Mouse (Mus musculus) cerebellum, adult 9-10 months (tissue): ENCODE measurements around the gene Trf.
A peak's percentile ranks its signal among the peaks of the same experiment; 100 is the strongest.
"Not testable (repeated sequence)": the region's sequence is repeated elsewhere in the genome, so short reads cannot be mapped to it uniquely, and the experiment has no call there.

Source experiments
- DNase-seq: peaks from one replicate; pipeline ENCODE4 v3.0.0; 2022

Gene Trf

GRCm38 (mm10) chr9:103214281-103214680 lies 16.0 kb downstream of the Trf start:
- no peak for DNase-seq

GRCm38 (mm10) chr9:103213631-103214030 lies 16.6 kb downstream of the Trf start:
- DNase-seq = no peak

GRCm38 (mm10) chr9:103212654-103213420 lies 17.4 kb downstream of the Trf start:
- no peak for DNase-seq

- DNase-seq = no peak
Measured at GRCm38 (mm10) chr9:103208802-103209423, 21.3 kb downstream of the Trf start.

- DNase-seq = peak; percentile 69
Measured at GRCm38 (mm10) chr9:103207846-103208245, 22.4 kb downstream of the Trf start.

GRCm38 (mm10) chr9:103205786-103206185 lies 24.5 kb downstream of the Trf start:
- no peak for DNase-seq

- DNase-seq = peak; percentile 93
Measured at GRCm38 (mm10) chr9:103201561-103202260, 28.5 kb downstream of the Trf start, which contains the start of gene Srprb. Gene Srprb (minus strand): TSS chr9:103202137.

- DNase-seq = no peak
Measured at GRCm38 (mm10) chr9:103188416-103188815, 41.8 kb downstream of the Trf start.

- peak; percentile 85 for DNase-seq
Measured at GRCm38 (mm10) chr9:103186747-103187146, 43.5 kb downstream of the Trf start.

GRCm38 (mm10) chr9:103185946-103186345 lies 44.3 kb downstream of the Trf start:
- peak; percentile 58 for DNase-seq

GRCm38 (mm10) chr9:103184855-103185254 lies 45.4 kb downstream of the Trf start:
- DNase-seq = no peak

GRCm38 (mm10) chr9:103181886-103182285 lies 48.4 kb downstream of the Trf start:
- no peak for DNase-seq

- DNase-seq = no peak
Measured at GRCm38 (mm10) chr9:103180807-103181565, 49.3 kb downstream of the Trf start.

GRCm38 (mm10) chr9:103180303-103180702 lies 49.9 kb downstream of the Trf start:
- peak; percentile 54 for DNase-seq

GRCm38 (mm10) chr9:103175692-103176091 lies 54.6 kb downstream of the Trf start:
- DNase-seq = no peak

- no peak for DNase-seq
Measured at GRCm38 (mm10) chr9:103174771-103175519, 55.3 kb downstream of the Trf start.

- DNase-seq = no peak
Measured at GRCm38 (mm10) chr9:103168771-103169170, 61.5 kb downstream of the Trf start.

- no peak for DNase-seq
Measured at GRCm38 (mm10) chr9:103168046-103168445, 62.2 kb downstream of the Trf start.

GRCm38 (mm10) chr9:103163806-103164205 lies 66.4 kb downstream of the Trf start:
- no peak for DNase-seq

GRCm38 (mm10) chr9:103155158-103155557 lies 75.1 kb downstream of the Trf start:
- DNase-seq = not testable (repeated sequence)

- DNase-seq = no peak
Measured at GRCm38 (mm10) chr9:103154568-103154967, 75.7 kb downstream of the Trf start.
